Mouse (Mus musculus) left cerebral cortex, adult 8-10 months (tissue): ENCODE data around the gene Pabpn1. TPM values are rescaled to one million over a fixed set of nuclear protein-coding genes. Genes with fewer than 3 reads are reported as not detected.
A peak's percentile ranks its signal among the peaks of the same experiment; 100 is the strongest.

ENCODE experiments used
- DNase-seq, 2 experiments: peaks; one replicate each; pipeline ENCODE4 v3.0.0; 2022; ENCODE audit warnings: low spot score in 2 of 2
- total RNA-seq, 4 experiments: library from RNA; stranded (reverse); gene quantifications; 2 replicates each; pipeline ENCODE4 v1.2.4; 2022

Gene Pabpn1
- total RNA-seq: 100 to 1,000 TPM; 231 to 262 (median 243) TPM

GRCm38 (mm10) chr14:54892200-54892599, at the start of gene Pabpn1:
Pabpn1 (plus strand) TSS chr14:54892500.
- no peak for DNase-seq

DNA sequence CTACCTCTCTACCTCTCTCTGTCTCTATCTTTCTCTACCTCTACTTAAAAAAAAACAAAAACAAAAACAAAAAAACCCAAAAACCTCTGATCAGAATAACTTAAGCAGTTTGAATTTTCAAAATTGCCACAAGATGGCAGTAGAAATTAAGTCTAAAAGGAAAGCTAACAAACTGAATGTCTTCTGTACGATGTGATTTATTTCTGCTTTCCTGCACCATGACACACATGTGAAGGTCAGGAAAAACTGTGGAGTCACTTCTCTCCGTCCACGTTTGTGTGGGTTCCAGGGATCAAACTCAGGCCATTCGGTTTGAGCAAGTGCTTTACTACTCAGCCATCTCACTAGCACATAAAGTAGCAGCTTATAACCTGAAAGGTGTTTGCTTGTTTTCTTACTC, 48.8 kb upstream of the Pabpn1 start:
- peak in 1 of 2 experiments; percentile 8 for DNase-seq

DNA sequence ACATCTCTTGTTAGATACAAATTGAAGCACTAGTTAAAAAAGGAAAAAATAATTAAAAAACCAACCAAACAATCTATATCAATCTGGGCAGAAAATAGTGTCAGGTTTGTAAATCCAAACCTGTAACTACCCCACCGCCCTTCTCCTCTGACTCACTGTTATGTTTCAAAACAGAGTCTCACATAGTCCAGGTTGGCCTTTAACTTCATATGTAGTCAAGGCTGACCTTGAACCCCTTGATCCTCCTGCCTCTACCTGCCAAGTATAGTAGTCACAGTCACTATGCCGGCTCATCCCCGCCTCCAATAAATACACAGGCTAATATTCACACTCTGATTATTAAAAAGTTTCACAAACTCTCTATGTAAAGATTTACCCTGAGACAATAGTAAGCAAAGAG, 36.6 kb upstream of the Pabpn1 start:
- no peak for DNase-seq

DNA sequence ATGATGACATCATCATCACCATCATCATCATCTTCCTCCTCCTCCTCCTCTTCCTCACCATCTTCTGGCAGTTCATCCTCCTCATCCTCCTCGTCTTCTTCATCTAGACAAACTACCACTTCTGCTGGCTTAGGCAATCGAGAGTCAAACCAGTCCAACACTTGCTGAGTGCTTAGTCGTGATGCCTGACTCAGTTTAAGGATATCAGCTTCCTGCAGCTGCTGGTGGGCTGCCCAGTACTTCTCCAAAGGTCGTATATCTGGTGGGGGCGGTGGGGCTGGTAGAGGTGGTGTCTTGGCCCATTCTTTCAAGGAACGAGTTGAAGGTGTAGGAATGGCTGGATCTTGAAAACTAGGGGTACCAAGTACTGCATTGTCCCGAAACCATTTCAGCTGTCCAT, 35.6 kb upstream of the Pabpn1 start:
- DNase-seq: no peak

DNA sequence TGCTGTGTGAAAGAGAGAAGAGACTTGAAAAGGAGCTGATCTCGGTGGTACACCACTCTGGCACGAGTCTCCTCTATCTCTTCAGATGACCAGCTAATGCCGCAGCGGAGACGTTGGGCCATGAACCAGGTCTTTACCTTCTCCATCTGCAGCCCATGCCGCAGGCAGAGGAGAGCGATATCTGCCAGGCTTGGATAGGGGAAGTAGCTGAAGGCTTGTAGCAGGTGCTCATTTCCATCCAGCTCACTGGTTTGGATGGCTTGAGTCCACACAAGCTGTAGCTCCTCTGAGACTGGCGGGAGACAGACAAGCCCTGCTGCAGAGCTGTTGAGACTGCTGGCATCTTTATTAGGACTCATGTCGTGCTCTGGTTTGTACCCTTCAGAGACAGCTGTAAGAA, 34.4 kb upstream of the Pabpn1 start:
- no peak for DNase-seq

DNA sequence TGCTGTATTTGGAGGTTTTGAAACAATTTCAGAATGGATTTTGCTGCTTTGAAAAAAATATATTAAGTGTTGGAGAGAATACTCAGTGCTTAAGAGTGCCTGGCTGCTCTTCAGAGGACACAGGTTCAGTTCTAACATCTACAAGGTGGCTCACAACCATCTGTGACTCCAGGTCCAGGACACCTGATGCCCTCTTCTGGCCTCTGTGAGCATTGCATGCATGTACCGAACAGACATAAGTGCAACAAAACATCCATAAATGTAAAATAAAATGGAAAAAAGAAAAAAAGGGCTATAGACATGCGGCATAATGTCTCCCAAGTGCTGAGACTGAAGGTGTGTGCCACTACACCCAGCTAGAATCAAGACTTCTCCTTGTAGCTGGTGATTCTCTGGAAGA, 31.8 kb upstream of the Pabpn1 start:
- DNase-seq: no peak

DNA sequence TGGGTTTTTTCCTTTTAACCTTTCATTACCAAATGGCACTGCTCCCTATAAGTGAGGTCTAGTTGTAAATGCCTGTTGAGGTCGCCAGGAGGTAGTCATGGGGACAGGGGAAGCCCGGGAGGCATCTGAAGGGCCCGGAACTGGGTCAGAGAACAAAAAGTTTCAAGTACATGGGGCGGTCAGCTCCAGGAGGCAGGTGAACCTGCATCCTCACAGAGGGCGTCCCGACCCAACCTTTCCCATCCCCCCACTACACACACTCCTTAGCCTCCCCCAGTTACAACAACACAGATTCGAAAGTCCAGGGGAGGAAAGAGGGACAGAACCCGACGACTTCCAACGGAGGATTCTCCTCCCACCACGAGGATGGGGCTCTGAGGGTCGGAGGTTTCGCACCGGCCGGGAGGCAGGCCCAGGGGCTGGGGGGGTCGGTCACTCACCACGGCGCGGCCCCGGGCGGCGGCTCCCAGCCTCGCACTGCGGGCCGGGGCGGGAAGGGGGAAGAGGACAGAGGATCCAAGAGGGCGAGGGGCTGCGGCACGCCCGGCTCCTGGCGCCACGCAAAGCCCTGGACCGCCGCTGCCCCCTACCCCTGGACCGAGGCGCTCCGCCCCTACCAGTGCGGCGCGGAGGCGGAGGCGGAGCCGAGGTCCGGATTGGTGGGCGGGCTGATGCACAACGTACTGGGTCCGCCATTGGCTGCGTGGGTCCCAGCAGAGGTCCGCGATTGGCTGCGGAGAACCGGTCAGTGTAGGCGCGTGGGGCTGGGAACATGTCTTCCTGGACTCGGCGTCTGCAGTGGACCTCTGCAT, 28.6 kb upstream of the Pabpn1 start:
- DNase-seq: peak; percentile 80 to 91

GRCm38 (mm10) chr14:54864313-54865036, 27.8 kb upstream of the Pabpn1 start:
- no peak for DNase-seq

- no peak for DNase-seq
These were observed 26.7 kb upstream of the Pabpn1 start for GRCm38 (mm10) chr14:54865626-54866025.

GRCm38 (mm10) chr14:54866268-54866667, 26.0 kb upstream of the Pabpn1 start:
- DNase-seq: no peak

GRCm38 (mm10) chr14:54866936-54867335, 25.4 kb upstream of the Pabpn1 start:
- no peak for DNase-seq

- no peak for DNase-seq
These were observed 24.3 kb upstream of the Pabpn1 start for GRCm38 (mm10) chr14:54868026-54868425.

GRCm38 (mm10) chr14:54870861-54871260, 21.4 kb upstream of the Pabpn1 start, which contains the start of gene Homez:
Homez (minus strand) TSS chr14:54870961.
- DNase-seq: no peak

- DNase-seq: no peak
These were observed 18.1 kb upstream of the Pabpn1 start for GRCm38 (mm10) chr14:54874165-54874564.

DNA sequence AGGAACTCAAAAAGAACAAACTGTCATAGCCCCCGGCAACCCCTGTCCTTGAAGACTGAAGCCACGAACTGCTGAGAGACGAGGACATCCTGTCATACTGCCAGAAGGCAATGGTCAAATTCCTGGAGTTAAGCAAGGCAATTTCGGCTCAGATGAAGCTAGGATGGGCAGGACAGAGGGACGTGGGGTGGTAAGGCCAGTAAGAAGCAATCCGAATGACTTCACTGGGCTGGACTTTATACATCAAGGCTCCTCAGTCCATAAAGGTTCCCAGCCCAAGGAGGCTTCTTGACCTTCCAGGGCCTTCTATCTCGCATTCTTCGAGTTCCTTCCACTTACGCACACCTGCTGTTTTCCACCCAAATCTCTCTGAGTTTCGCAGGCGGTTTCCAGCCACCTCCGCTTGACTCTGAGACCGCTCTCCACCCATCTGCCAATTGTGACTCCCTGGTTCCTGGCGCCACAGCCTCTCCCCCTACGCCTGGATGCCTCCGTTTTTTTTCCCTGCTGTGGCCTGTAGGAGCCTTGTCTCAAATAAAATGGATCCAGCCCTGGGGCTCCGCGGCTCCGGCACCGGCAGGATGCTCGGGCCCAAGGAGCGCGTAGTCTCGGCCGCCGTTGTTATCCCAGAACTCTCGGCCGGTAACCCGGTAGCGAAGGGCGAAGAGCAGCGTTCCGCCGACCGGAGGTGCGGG, 16.3 kb upstream of the Pabpn1 start:
- peak in 1 of 2 experiments; percentile 72 for DNase-seq

GRCm38 (mm10) chr14:54876539-54877047, 15.7 kb upstream of the Pabpn1 start:
- DNase-seq: peak; percentile 79 to 92

DNA sequence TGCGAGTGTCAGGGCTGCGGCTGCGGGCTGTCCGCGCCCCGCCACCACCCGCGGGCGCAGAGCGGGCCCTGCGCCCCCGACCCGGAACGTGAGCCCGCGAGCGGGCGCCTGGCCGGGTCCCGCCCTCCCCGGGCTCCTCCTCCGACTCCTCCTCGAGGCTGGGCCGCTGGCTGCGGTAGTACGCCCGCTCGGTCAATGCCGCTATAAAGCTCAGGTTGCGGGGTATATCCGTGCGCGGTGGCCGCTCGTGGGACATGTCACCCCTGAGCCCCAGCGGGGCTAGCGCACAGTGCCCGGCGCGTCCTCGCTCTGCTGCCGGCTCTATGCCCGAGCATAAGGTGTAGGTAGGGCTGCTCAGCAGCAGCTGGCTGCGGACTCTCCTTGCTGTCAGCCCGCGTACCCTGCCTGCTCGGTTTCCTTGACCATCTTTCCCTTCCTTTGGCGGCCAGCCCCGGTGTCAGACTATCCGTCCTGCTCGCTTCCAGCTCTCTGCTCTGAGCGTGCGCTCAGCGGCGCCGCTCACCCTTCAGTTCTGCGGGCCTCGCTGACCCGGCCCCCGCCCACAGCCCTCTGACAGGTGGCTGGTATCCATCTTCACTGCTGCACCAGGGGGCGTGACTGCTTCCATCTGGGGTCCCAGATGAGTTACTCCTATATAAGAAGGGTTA, 15.1 kb upstream of the Pabpn1 start, which contains the start of gene Ppp1r3e:
TSS of gene Ppp1r3e (minus strand) at position 503 of the 668 bp plus-strand sequence.
- peak; percentile 58 to 60 for DNase-seq

GRCm38 (mm10) chr14:54883154-54884021, 8.9 kb upstream of the Pabpn1 start, which contains the start of the genes Bcl2l2 and Gm20521:
Bcl2l2 (plus strand) TSS chr14:54883377.
Gm20521 (plus strand) TSS chr14:54883441.
- peak; percentile 39 to 71 for DNase-seq

GRCm38 (mm10) chr14:54884022-54884712, 8.1 kb upstream of the Pabpn1 start:
- DNase-seq: no peak
